Mouse (Mus musculus): ENCODE data around the gene Wnt7b.

GRCm38 (mm10) chr15:85576511-85577440 lies 5.5 kb downstream of the Wnt7b start:
- TF ChIP-seq TBP (conservative IDR thresholded peaks at IDR 0.05; ENCODE audit: low read depth, low read length) = no peak
- TF ChIP-seq ETS1 (conservative IDR thresholded peaks at IDR 0.05; ENCODE audit: low read depth, low read length) = no peak
- no peak for TF ChIP-seq CTCF (conservative IDR thresholded peaks at IDR 0.05 in 1 of 2, IDR thresholded peaks at IDR 0.05 in 1 of 2; ENCODE audit: low read depth in 2 of 2, low read length in 2 of 2)
- no peak for TF ChIP-seq MAFK (IDR thresholded peaks at IDR 0.05; ENCODE audit: insufficient replicate concordance, low read length)
- TF ChIP-seq TCF12 (IDR thresholded peaks at IDR 0.05; ENCODE audit: low read depth, low read length) = no peak
- TF ChIP-seq USF1 (IDR thresholded peaks at IDR 0.05; ENCODE audit: low read depth, low read length) = no peak
- no peak for TF ChIP-seq EP300 (IDR thresholded peaks at IDR 0.05; ENCODE audit: low read length)
- no peak for TF ChIP-seq MAX (IDR thresholded peaks at IDR 0.05; ENCODE audit: low read length)
- TF ChIP-seq POLR2A (IDR thresholded peaks at IDR 0.05; ENCODE audit: low read depth, low read length) = no peak
- no peak for TF ChIP-seq GABPA (IDR thresholded peaks at IDR 0.05; ENCODE audit: insufficient replicate concordance, low read depth, low read length)
- no peak for TF ChIP-seq KAT2A (IDR thresholded peaks at IDR 0.05; ENCODE audit: insufficient replicate concordance, low read length)
- TF ChIP-seq RAD21 (IDR thresholded peaks at IDR 0.05; ENCODE audit: low read depth, low read length) = no peak
